Mouse (Mus musculus): ENCODE data around the gene Il17re. TPM values are rescaled to one million over a fixed set of nuclear protein-coding genes. Genes with fewer than 3 reads are reported as not detected.

The Il17re gene
- total RNA-seq, 1 experiment: 0.80 TPM

DNA sequence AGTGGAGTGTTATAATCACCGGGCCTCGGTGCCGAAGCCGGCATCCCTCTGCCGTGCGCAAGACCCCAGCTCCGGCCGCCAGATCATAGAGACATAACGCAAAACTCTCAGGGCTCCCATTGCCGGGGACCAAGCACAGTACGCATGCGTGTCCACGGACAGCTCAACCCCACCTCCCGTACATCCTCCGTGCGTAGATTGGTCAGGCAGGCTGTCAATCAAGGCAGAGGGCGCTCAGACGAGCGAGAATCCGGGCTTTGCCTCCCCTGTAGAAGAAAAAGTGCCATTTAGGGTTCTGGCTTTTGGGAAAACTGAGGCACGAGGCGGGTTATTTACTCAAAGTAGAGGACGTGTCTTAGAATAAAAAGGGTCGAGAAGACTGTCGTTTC lies 39.1 kb upstream of the Il17re start, which contains the start of gene Rpusd3:
TSS of gene Rpusd3 (minus strand) at position 142 of the 389 bp plus-strand sequence.
- Histone ChIP-seq H3K27ac (ENCODE audit: insufficient read depth, low read depth, low read length, poor library complexity, severe bottlenecking) (no peak within 1 kb of the TSS), H3K36me3 (ENCODE audit: control insufficient read depth, insufficient read depth, low read length, poor library complexity, severe bottlenecking) (peaks cover 16% of the 10 kb centered on the region), H3K9ac (ENCODE audit: insufficient read depth, low read depth, low read length, poor library complexity, severe bottlenecking) (peak within 1 kb of the TSS; percentile 84), H3K4me1 (ENCODE audit: control insufficient read depth in 2 of 2, insufficient read depth in 2 of 2, low read length in 2 of 2, poor library complexity in 1 of 2) (peaks cover 0 to 2% of the 10 kb centered on the region in 2 experiments; a peak in 1 of 4 replicates), H3K4me3 (ENCODE audit: insufficient read depth in 1 of 2, low read depth in 1 of 2, low read length in 2 of 2, poor library complexity in 1 of 2, severe bottlenecking in 1 of 2) (peak within 1 kb of the TSS; percentile 81 to 82), H3K9me3 (ENCODE audit: control insufficient read depth, insufficient read depth, low read depth, low read length) (no peaks in the 10 kb centered on the region)
- no peak for TF ChIP-seq HCFC1 (IDR thresholded peaks at IDR 0.05; ENCODE audit: borderline replicate concordance, insufficient read depth, low read length)
- peak; percentile 84 for TF ChIP-seq CHD2 (IDR thresholded peaks at IDR 0.05; ENCODE audit: low read depth, low read length)
- in situ Hi-C loops (cut with MboI; ENCODE audit: low sequenced_read_pairs in 2 of 2, unreplicated experiment in 2 of 2): no loop called here
- peak; percentile 99 for DNase-seq (ENCODE audit: low read depth, low spot score)

DNA sequence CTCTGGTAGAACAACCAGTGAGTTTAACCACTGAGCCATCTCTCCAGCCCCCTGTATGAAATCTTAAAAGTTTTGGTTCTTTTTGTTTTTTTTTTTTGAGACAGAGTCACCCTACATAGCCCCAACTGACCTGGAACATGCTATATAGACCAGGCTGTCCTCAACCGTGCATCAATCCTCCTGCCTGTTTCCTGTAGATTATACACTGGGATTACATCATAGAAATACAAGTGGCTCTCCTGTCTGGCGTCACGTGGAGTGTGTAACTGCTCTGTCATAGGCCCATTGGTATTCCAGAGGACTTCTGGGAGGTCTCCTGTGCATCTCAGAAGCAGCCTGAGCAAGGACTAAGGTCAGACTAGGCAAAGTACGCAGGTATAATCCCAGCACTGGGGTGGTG lies 35.3 kb upstream of the Il17re start:
- TF ChIP-seq ZC3H11A (IDR thresholded peaks at IDR 0.05; ENCODE audit: borderline replicate concordance, low read depth, low read length): no peak
- TF ChIP-seq MAFK (IDR thresholded peaks at IDR 0.05; ENCODE audit: insufficient read depth, low read depth, low read length): no peak
- TF ChIP-seq HCFC1 (IDR thresholded peaks at IDR 0.05; ENCODE audit: borderline replicate concordance, insufficient read depth, low read length): no peak
- TF ChIP-seq ZNF384 (IDR thresholded peaks at IDR 0.05; ENCODE audit: low read depth, low read length): no peak
- no peak for TF ChIP-seq CHD2 (IDR thresholded peaks at IDR 0.05; ENCODE audit: low read depth, low read length)
- no peak overlapping the region for H3K9ac ChIP-seq (ENCODE audit: insufficient read depth, low read depth, low read length, poor library complexity, severe bottlenecking)
- peaks cover 0 to 4% of the 10 kb centered on the region in 2 experiments; a peak in 1 of 4 replicates for H3K4me1 ChIP-seq (ENCODE audit: control insufficient read depth in 2 of 2, insufficient read depth in 2 of 2, low read length in 2 of 2, poor library complexity in 1 of 2)
- no peak overlapping the region for H3K27ac ChIP-seq (ENCODE audit: insufficient read depth, low read depth, low read length, poor library complexity, severe bottlenecking)
- no peaks in the 10 kb centered on the region for H3K36me3 ChIP-seq (ENCODE audit: control insufficient read depth, insufficient read depth, low read length, poor library complexity, severe bottlenecking)
- H3K9me3 ChIP-seq (ENCODE audit: control insufficient read depth, insufficient read depth, low read depth, low read length): no peaks in the 10 kb centered on the region
- H3K4me3 ChIP-seq (ENCODE audit: insufficient read depth in 1 of 2, low read depth in 1 of 2, low read length in 2 of 2, poor library complexity in 1 of 2, severe bottlenecking in 1 of 2): no peak overlapping the region
- in situ Hi-C loops (cut with MboI; ENCODE audit: low sequenced_read_pairs in 2 of 2, unreplicated experiment in 2 of 2): no loop called here
- DNase-seq (ENCODE audit: low read depth, low spot score): no peak

DNA sequence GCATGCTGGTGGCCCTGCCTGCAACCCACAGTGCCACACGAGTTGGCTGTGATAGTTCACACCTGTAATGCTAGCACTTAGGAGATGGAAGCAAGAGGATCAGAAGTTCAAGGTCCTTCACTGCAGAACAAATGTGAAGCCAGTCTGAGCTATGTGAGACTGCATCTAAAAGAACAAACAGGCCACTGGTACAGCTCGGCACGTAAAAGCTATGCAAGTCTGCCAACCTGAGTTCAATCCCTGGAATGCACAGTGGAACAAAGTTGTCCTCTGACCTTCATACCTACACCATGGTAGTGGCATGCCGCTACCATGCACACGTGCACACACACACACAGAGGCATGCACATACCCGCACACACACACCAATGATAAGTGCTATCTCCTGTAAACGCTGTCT lies 34.1 kb upstream of the Il17re start:
- Histone ChIP-seq H3K27ac (ENCODE audit: insufficient read depth, low read depth, low read length, poor library complexity, severe bottlenecking) (no peak overlapping the region), H3K4me3 (ENCODE audit: insufficient read depth in 1 of 2, low read depth in 1 of 2, low read length in 2 of 2, poor library complexity in 1 of 2, severe bottlenecking in 1 of 2) (no peak overlapping the region), H3K4me1 (ENCODE audit: control insufficient read depth in 2 of 2, insufficient read depth in 2 of 2, low read length in 2 of 2, poor library complexity in 1 of 2) (0 out of 4 replicates have a peak, but pooled peaks cover 0 to 2% of the 10 kb centered on the region in 2 experiments), H3K9ac (ENCODE audit: insufficient read depth, low read depth, low read length, poor library complexity, severe bottlenecking) (no peak overlapping the region), H3K36me3 (ENCODE audit: control insufficient read depth, insufficient read depth, low read length, poor library complexity, severe bottlenecking) (no peaks in the 10 kb centered on the region), H3K9me3 (ENCODE audit: control insufficient read depth, insufficient read depth, low read depth, low read length) (no peaks in the 10 kb centered on the region)
- no peak for TF ChIP-seq ZC3H11A (IDR thresholded peaks at IDR 0.05; ENCODE audit: borderline replicate concordance, low read depth, low read length)
- TF ChIP-seq MAFK (IDR thresholded peaks at IDR 0.05; ENCODE audit: insufficient read depth, low read depth, low read length): no peak
- no peak for TF ChIP-seq HCFC1 (IDR thresholded peaks at IDR 0.05; ENCODE audit: borderline replicate concordance, insufficient read depth, low read length)
- no peak for TF ChIP-seq CHD2 (IDR thresholded peaks at IDR 0.05; ENCODE audit: low read depth, low read length)
- no peak for TF ChIP-seq ZNF384 (IDR thresholded peaks at IDR 0.05; ENCODE audit: low read depth, low read length)
- no peak for DNase-seq (ENCODE audit: low read depth, low spot score)
- in situ Hi-C loops (cut with MboI; ENCODE audit: low sequenced_read_pairs in 2 of 2, unreplicated experiment in 2 of 2): no loop called here

DNA sequence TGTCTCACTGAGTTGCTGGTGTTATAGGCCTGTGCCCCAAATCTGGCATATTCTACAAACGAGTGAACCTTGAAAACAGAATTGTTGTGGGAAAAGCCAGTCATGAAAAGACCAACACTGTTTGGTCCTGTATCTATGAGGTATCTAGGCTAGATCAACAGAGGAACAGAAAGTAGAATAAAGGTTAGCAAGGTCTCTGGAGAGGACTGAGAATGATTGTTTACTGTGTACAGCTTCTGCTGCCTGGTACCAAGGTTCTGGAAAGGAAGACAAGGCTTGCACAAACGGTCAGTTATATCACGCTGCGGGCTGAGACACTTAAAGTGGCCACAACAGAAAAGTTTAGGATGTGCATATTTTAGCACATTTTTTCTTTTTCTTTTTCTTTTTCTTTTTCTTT lies 31.6 kb upstream of the Il17re start:
- H3K9ac ChIP-seq (ENCODE audit: insufficient read depth, low read depth, low read length, poor library complexity, severe bottlenecking): no peak overlapping the region
- H3K36me3 ChIP-seq (ENCODE audit: control insufficient read depth, insufficient read depth, low read length, poor library complexity, severe bottlenecking): no peaks in the 10 kb centered on the region
- DNase-seq (ENCODE audit: low read depth, low spot score): no peak
- in situ Hi-C loops (cut with MboI; ENCODE audit: low sequenced_read_pairs in 2 of 2, unreplicated experiment in 2 of 2): no loop called here
- H3K4me3 ChIP-seq (ENCODE audit: insufficient read depth in 1 of 2, low read depth in 1 of 2, low read length in 2 of 2, poor library complexity in 1 of 2, severe bottlenecking in 1 of 2): no peak overlapping the region
- H3K4me1 ChIP-seq (ENCODE audit: control insufficient read depth in 2 of 2, insufficient read depth in 2 of 2, low read length in 2 of 2, poor library complexity in 1 of 2): 0 out of 4 replicates have a peak, but pooled peaks cover 0 to 2% of the 10 kb centered on the region in 2 experiments
- H3K27ac ChIP-seq (ENCODE audit: insufficient read depth, low read depth, low read length, poor library complexity, severe bottlenecking): no peak overlapping the region
- TF ChIP-seq CHD2 (IDR thresholded peaks at IDR 0.05; ENCODE audit: low read depth, low read length) (no peak), HCFC1 (IDR thresholded peaks at IDR 0.05; ENCODE audit: borderline replicate concordance, insufficient read depth, low read length) (no peak), ZC3H11A (IDR thresholded peaks at IDR 0.05; ENCODE audit: borderline replicate concordance, low read depth, low read length) (no peak), ZNF384 (IDR thresholded peaks at IDR 0.05; ENCODE audit: low read depth, low read length) (no peak), MAFK (IDR thresholded peaks at IDR 0.05; ENCODE audit: insufficient read depth, low read depth, low read length) (no peak)
- no peaks in the 10 kb centered on the region for H3K9me3 ChIP-seq (ENCODE audit: control insufficient read depth, insufficient read depth, low read depth, low read length)

DNA sequence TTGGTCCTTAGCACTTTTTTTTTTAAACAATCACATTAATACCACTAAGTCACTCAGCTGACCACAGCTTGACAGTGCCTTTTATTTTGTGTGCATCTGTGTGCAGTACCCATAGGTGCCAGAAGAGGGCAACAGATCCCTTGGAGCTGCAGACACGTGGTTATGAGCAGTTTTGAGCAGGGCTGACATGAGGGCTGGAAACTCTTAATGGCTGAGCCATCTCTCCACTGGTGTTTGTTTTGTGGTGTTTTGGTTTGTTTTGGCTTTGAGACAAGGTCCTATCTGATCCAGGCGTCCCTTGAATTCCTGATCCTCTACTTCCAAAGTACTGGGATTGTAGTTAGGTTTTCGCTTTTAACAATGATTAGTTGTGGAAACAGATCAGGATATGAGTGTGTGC lies 30.9 kb upstream of the Il17re start:
- H3K36me3 ChIP-seq (ENCODE audit: control insufficient read depth, insufficient read depth, low read length, poor library complexity, severe bottlenecking): no peaks in the 10 kb centered on the region
- peak; percentile 82 for DNase-seq (ENCODE audit: low read depth, low spot score)
- TF ChIP-seq ZC3H11A (IDR thresholded peaks at IDR 0.05; ENCODE audit: borderline replicate concordance, low read depth, low read length) (no peak; the same call in 1 of the 2 replicates), CHD2 (IDR thresholded peaks at IDR 0.05; ENCODE audit: low read depth, low read length) (no peak), HCFC1 (IDR thresholded peaks at IDR 0.05; ENCODE audit: borderline replicate concordance, insufficient read depth, low read length) (no peak), ZNF384 (IDR thresholded peaks at IDR 0.05; ENCODE audit: low read depth, low read length) (no peak), MAFK (IDR thresholded peaks at IDR 0.05; ENCODE audit: insufficient read depth, low read depth, low read length) (no peak)
- in situ Hi-C loops (cut with MboI; ENCODE audit: low sequenced_read_pairs in 2 of 2, unreplicated experiment in 2 of 2): no loop called here
- no peaks in the 10 kb centered on the region for H3K9me3 ChIP-seq (ENCODE audit: control insufficient read depth, insufficient read depth, low read depth, low read length)
- no peak overlapping the region for H3K9ac ChIP-seq (ENCODE audit: insufficient read depth, low read depth, low read length, poor library complexity, severe bottlenecking)
- H3K4me1 ChIP-seq (ENCODE audit: control insufficient read depth in 2 of 2, insufficient read depth in 2 of 2, low read length in 2 of 2, poor library complexity in 1 of 2): 0 out of 4 replicates have a peak, but pooled peaks cover 0 to 2% of the 10 kb centered on the region in 2 experiments
- no peak overlapping the region for H3K27ac ChIP-seq (ENCODE audit: insufficient read depth, low read depth, low read length, poor library complexity, severe bottlenecking)
- no peak overlapping the region for H3K4me3 ChIP-seq (ENCODE audit: insufficient read depth in 1 of 2, low read depth in 1 of 2, low read length in 2 of 2, poor library complexity in 1 of 2, severe bottlenecking in 1 of 2)
